ENCODE assay signal across 24 mouse cellular contexts in genomic region chr7:16013722-16014275, GRCm38 (mm10). TPM values are rescaled to one million over a fixed set of nuclear protein-coding genes. Genes with fewer than 3 reads are reported as not detected.
A peak's percentile ranks its signal among the peaks of the same experiment; 100 is the strongest.
DNase-seq lines count a peak whose midpoint lies in the region; ATAC-seq and TF ChIP-seq lines count a peak whose summit lies in the region.
"Had no signal": no experiment of that assay in that cellular context is flagged by ENCODE, and none has a peak within 500 bp of the region (broad histone marks: within the 10 kb centered on the region; RNA-seq: fewer than 3 reads in every experiment).

No protein-coding gene starts in this region.

- no peak for TF ChIP-seq CTCF in gastrocnemius, adult 2 months (IDR thresholded peaks at IDR 0.05)
- no peak for TF ChIP-seq CTCF in spleen, adult 2 months (IDR thresholded peaks at IDR 0.05; ENCODE audit: extremely low read depth, insufficient read depth, insufficient read length, insufficient replicate concordance)

- H3K4me1 ChIP-seq in spleen, adult 2 months (ENCODE audit: control insufficient read depth, insufficient read depth, insufficient read length): peaks cover 57% of the 10 kb centered on the region
- no peaks in the 10 kb centered on the region for H3K4me1 ChIP-seq in embryonic facial prominence, embryonic 11.5 days (ENCODE audit: control insufficient read depth, insufficient read depth, low read length)
- H3K4me1 ChIP-seq in forebrain, embryonic 15.5 days: no peaks in the 10 kb centered on the region
- H3K4me1 ChIP-seq: forebrain, embryonic 10.5 days; hindbrain, embryonic 10.5 days had no signal

- ATAC-seq in embryonic facial prominence, embryonic 11.5 days (replicated peaks; ENCODE audit: insufficient number of reproducible peaks, low FRiP score, low TSS enrichment, low read depth): no peak
- ATAC-seq in forebrain, embryonic 15.5 days (replicated peaks): no peak

- DNase-seq in gastrocnemius, adult 2 months: no peak
- no peak for DNase-seq in gastrocnemius, adult 8-10 months (ENCODE audit: low spot score in 2 of 2)
- no peak for DNase-seq in spleen, adult 2 months (ENCODE audit: low read depth in 1 of 2, low spot score in 2 of 2)
- no peak for DNase-seq in spleen, postnatal 10 days (ENCODE audit: low spot score in 2 of 2)
- peak; percentile 36 for DNase-seq in embryonic facial prominence, embryonic 11.5 days (ENCODE audit: low spot score)
- no peak for DNase-seq in layer of hippocampus, adult 9-10 months (ENCODE audit: low spot score)
- DNase-seq: adrenal gland, postnatal 14 days; gastrocnemius, postnatal 14 days; kidney, adult 11 months; lung, adult 18-20 months; lung, postnatal 14 days; retina, postnatal 1 day; thymus, postnatal 14 days had no signal

- H3K27me3 ChIP-seq in spleen, adult 2 months (ENCODE audit: control insufficient read depth, insufficient read depth, low read length): no peaks in the 10 kb centered on the region
- no peaks in the 10 kb centered on the region for H3K27me3 ChIP-seq in embryonic facial prominence, embryonic 11.5 days (ENCODE audit: control insufficient read depth, insufficient read depth, low read length)
- no peaks in the 10 kb centered on the region for H3K27me3 ChIP-seq in forebrain, embryonic 15.5 days
- H3K27me3 ChIP-seq: embryonic facial prominence, embryonic 15.5 days; heart, embryonic 15.5 days; limb, embryonic 13.5 days had no signal

- H3K9me3 ChIP-seq in embryonic facial prominence, embryonic 11.5 days (replicated peaks; ENCODE audit: control insufficient read depth, low read length): no peaks in the 10 kb centered on the region
- H3K9me3 ChIP-seq in forebrain, embryonic 15.5 days: no peaks in the 10 kb centered on the region
- H3K9me3 ChIP-seq: embryonic facial prominence, embryonic 15.5 days; forebrain, embryonic 10.5 days; heart, embryonic 15.5 days; hindbrain, embryonic 10.5 days; limb, embryonic 13.5 days had no signal

- no peak overlapping the region for H3K4me2 ChIP-seq in embryonic facial prominence, embryonic 11.5 days (ENCODE audit: low read depth, low read length)
- H3K4me2 ChIP-seq in forebrain, embryonic 15.5 days (replicated peaks): no peak overlapping the region
- H3K4me2 ChIP-seq: embryonic facial prominence, embryonic 15.5 days; heart, embryonic 15.5 days; limb, embryonic 13.5 days had no signal

- H3K36me3 ChIP-seq in spleen, adult 2 months (ENCODE audit: control insufficient read depth, insufficient read depth, low read length): no peaks in the 10 kb centered on the region
- H3K36me3 ChIP-seq in embryonic facial prominence, embryonic 11.5 days (replicated peaks; ENCODE audit: control insufficient read depth, insufficient read depth, low read depth, low read length): no peaks in the 10 kb centered on the region; the same call in 1 of the 2 replicates
- no peaks in the 10 kb centered on the region for H3K36me3 ChIP-seq in forebrain, embryonic 15.5 days
- H3K36me3 ChIP-seq: heart, embryonic 15.5 days had no signal

- H3K4me3 ChIP-seq in gastrocnemius, adult 2 months: no peak overlapping the region
- no peak overlapping the region for H3K4me3 ChIP-seq in spleen, adult 2 months (ENCODE audit: extremely low read depth, insufficient read depth, insufficient read length)
- H3K4me3 ChIP-seq in embryonic facial prominence, embryonic 11.5 days (ENCODE audit: low read depth, low read length): no peak overlapping the region
- no peak overlapping the region for H3K4me3 ChIP-seq in forebrain, embryonic 15.5 days
- H3K4me3 ChIP-seq: embryonic facial prominence, embryonic 15.5 days; forebrain, embryonic 10.5 days; heart, embryonic 15.5 days; hindbrain, embryonic 10.5 days; limb, embryonic 13.5 days had no signal

- H3K9ac ChIP-seq in embryonic facial prominence, embryonic 11.5 days (replicated peaks; ENCODE audit: low read length): no peak overlapping the region
- no peak overlapping the region for H3K9ac ChIP-seq in forebrain, embryonic 15.5 days (replicated peaks)
- H3K9ac ChIP-seq: embryonic facial prominence, embryonic 15.5 days; heart, embryonic 15.5 days; limb, embryonic 13.5 days had no signal

- 84% methylated on average over 5 of the region's 5 CpGs for WGBS in spleen, adult 2 months
- 35% methylated on average over 5 of the region's 5 CpGs for WGBS in embryonic facial prominence, embryonic 11.5 days
- 91% methylated on average over 5 of the region's 5 CpGs for WGBS in forebrain, embryonic 15.5 days

- TF ChIP-seq POLR2A in spleen, adult 2 months (IDR thresholded peaks at IDR 0.05; ENCODE audit: low read depth, low read length): no peak

- peak overlapping the region; percentile 84 for H3K27ac ChIP-seq in gastrocnemius, adult 2 months
- H3K27ac ChIP-seq in spleen, adult 2 months (ENCODE audit: insufficient read depth, low read length): peak overlapping the region; percentile 11; the same call in 1 of the 2 replicates
- H3K27ac ChIP-seq in embryonic facial prominence, embryonic 11.5 days (replicated peaks; ENCODE audit: low read depth, low read length): no peak overlapping the region
- H3K27ac ChIP-seq in forebrain, embryonic 15.5 days (replicated peaks): no peak overlapping the region
- H3K27ac ChIP-seq: embryonic facial prominence, embryonic 15.5 days; forebrain, embryonic 10.5 days; hindbrain, embryonic 10.5 days; limb, embryonic 13.5 days had no signal

- intact Hi-C loops in gastrocnemius, adult 2 months (cut with DNase I): no loop called here

RNA-seq across cellular contexts. Expression of gene Bicra, which starts 33.9 kb away (rescaled TPM):
- total RNA-seq in gastrocnemius, adult 2 months (2021): 1 to 10 TPM; 6.8 to 7.1 TPM
- total RNA-seq in gastrocnemius, adult 8-10 months (2022): 1 to 10 TPM; 3.7 to 6.8 (median 5.6) TPM
- polyA plus RNA-seq in spleen, adult 2 months (2012; rRNA removed): 40.4 and 50.6 TPM in 2 replicates
- 4.2 and 5.9 TPM in 2 replicates for polyA plus RNA-seq in embryonic facial prominence, embryonic 11.5 days (2014; fragmentation: Nextera tagmentation; extraction: Ambion mirVana)
- 10.1 and 10.7 TPM in 2 replicates for polyA plus RNA-seq in forebrain, embryonic 15.5 days (2015; fragmentation: Nextera tagmentation; extraction: Ambion mirVana)

RNA-seq across cellular contexts. Expression of gene Ehd2, which starts 46.4 kb away (rescaled TPM):
- 10 to 100 TPM; 31.4 to 38.7 TPM for total RNA-seq in gastrocnemius, adult 2 months (2021)
- 10 to 100 TPM; 23.7 to 32.7 (median 28.2) TPM for total RNA-seq in gastrocnemius, adult 8-10 months (2022)
- 17.2 and 19.5 TPM in 2 replicates for polyA plus RNA-seq in spleen, adult 2 months (2012; rRNA removed)
- 10.2 and 10.6 TPM in 2 replicates for polyA plus RNA-seq in embryonic facial prominence, embryonic 11.5 days (2014; fragmentation: Nextera tagmentation; extraction: Ambion mirVana)
- 3.7 and 5.0 TPM in 2 replicates for polyA plus RNA-seq in forebrain, embryonic 15.5 days (2015; fragmentation: Nextera tagmentation; extraction: Ambion mirVana)

RNA-seq across cellular contexts. Expression of gene Zfp541, which starts 47.8 kb away (rescaled TPM):
- not detected for total RNA-seq in gastrocnemius, adult 2 months (2021)
- total RNA-seq in gastrocnemius, adult 8-10 months (2022): not detected
- 0.02 and 0.05 TPM in 2 replicates for polyA plus RNA-seq in spleen, adult 2 months (2012; rRNA removed)
- not detected in 2 replicates for polyA plus RNA-seq in embryonic facial prominence, embryonic 11.5 days (2014; fragmentation: Nextera tagmentation; extraction: Ambion mirVana)
- polyA plus RNA-seq in forebrain, embryonic 15.5 days (2015; fragmentation: Nextera tagmentation; extraction: Ambion mirVana): 0.09 TPM in 1 of 2 replicates, not detected in the other
- total RNA-seq: common myeloid progenitor, adult 5-6 weeks; gastrocnemius, postnatal 14 days; heart, adult 18-20 months; megakaryocyte-erythroid progenitor cell, adult 5-6 weeks had no signal
- polyA plus RNA-seq: CD4-positive, CD25-positive, alpha-beta regulatory T cell, adult 4 months; forebrain, embryonic 10.5 days; heart, embryonic 15.5 days; large intestine, adult 2 months had no signal

Comparison
In these comparisons a context has a peak if more than half of its experiments do, and no peak if none do; other contexts are left out.
1. H3K27ac ChIP-seq: peak in gastrocnemius, adult 2 months (single experiment) and spleen, adult 2 months (single experiment); none in embryonic facial prominence, embryonic 11.5 days (single experiment) and forebrain, embryonic 15.5 days (single experiment).